Mouse (Mus musculus) heart, embryonic 16.5 days (tissue): ENCODE measurements around the gene Prr23a1. TPM values are rescaled to one million over a fixed set of nuclear protein-coding genes. Genes with fewer than 3 reads are reported as not detected.

Experiments
- ATAC-seq: fragments of 200-750 bp; cut with Nextera tagmentation; replicated peaks from 2 replicates; pipeline ENCODE4 v1.8.0; 2017; ENCODE audit warnings: moderate number of reproducible peaks; ENCODE audit not compliant: insufficient read depth, low FRiP score; ENCODE audit errors: extremely low read depth
- H3K27ac ChIP-seq: fragments of 300-500 bp; sonication (generic); 2 replicates; pipeline ENCODE4 v1.5.1; 2014; ENCODE audit warnings: mild to moderate bottlenecking, low read length, control low read depth, moderate library complexity
- H3K27me3 ChIP-seq: fragments of 300-500 bp; sonication (generic); 2 replicates; pipeline ENCODE4 v1.6.1; 2014; ENCODE audit warnings: low read length, mixed read lengths; ENCODE audit not compliant: control insufficient read depth, insufficient read depth
- H3K36me3 ChIP-seq: fragments of 300-500 bp; sonication (generic); 2 replicates; pipeline ENCODE4 v1.6.1; 2014; ENCODE audit not compliant: control insufficient read depth, insufficient read depth
- H3K4me1 ChIP-seq: fragments of 300-500 bp; sonication (generic); 2 replicates; pipeline ENCODE4 v1.6.1; 2014; ENCODE audit warnings: low read length, mixed read lengths; ENCODE audit not compliant: control insufficient read depth, insufficient read depth
- H3K4me2 ChIP-seq: fragments of 300-500 bp; sonication (generic); 2 replicates; pipeline ENCODE4 v1.6.1; 2014; ENCODE audit warnings: low read depth, mild to moderate bottlenecking, control low read depth, low read length
- H3K4me3 ChIP-seq: fragments of 300-500 bp; sonication (generic); 2 replicates; pipeline ENCODE4 v1.5.1; 2014; ENCODE audit warnings: mild to moderate bottlenecking, control low read depth, low read length
- H3K9ac ChIP-seq: fragments of 300-500 bp; sonication (generic); 2 replicates; pipeline ENCODE4 v1.6.1; 2014; ENCODE audit warnings: low read length, control low read depth
- H3K9me3 ChIP-seq: fragments of 300-500 bp; sonication (generic); replicated peaks from 2 replicates; pipeline ENCODE4 v1.6.1; 2016; ENCODE audit warnings: low read length; ENCODE audit not compliant: control insufficient read depth
- WGBS: fragments of 180-500 bp; shearing (Covaris S2); extraction: QIAGEN DNeasy Blood & Tissue Kit; methylation state at CpG from one replicate; pipeline ENCODE4 v1.1.7; 2014; 5-methylcytosine and 5-hydroxymethylcytosine counted together
- polyA plus RNA-seq: library from polyadenylated mRNA; unstranded; fragments of >200 nt; fragmentation: Nextera tagmentation; extraction: Ambion mirVana; gene quantifications from 2 replicates; pipeline ENCODE4 v1.2.1, GENCODE M21; 2015

Gene Prr23a1
- polyA plus RNA-seq, 1 experiment from 2014 or later, result not detected

DNA sequence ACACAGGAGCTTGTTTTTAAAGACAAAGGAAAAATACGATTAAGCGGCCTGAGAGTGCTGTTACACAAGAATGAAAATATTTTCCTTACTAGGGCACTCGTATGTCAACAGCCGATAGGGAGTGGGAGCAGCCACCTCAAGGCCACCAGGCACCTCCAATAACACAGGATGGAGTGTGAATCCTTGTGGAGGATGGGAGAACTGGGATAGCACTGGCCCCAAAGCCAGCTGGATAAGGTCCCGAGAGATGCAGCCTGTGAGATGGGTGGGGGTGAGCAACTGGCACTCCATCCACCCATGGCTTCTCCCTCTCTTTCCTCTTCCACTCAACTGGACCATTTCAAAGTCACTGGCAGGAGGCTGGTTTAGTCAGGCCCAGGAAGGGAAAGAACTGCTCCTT, 23.3 kb upstream of the Prr23a1 start:
- Histone ChIP-seq H3K27me3 (no peaks in the 10 kb centered on the region), H3K9me3 (peaks cover 3% of the 10 kb centered on the region; the same call in 1 of the 2 replicates), H3K4me3 (no peak overlapping the region), H3K9ac (no peak overlapping the region), H3K27ac (no peak overlapping the region), H3K4me1 (no peaks in the 10 kb centered on the region), H3K4me2 (no peak overlapping the region), H3K36me3 (no peaks in the 10 kb centered on the region)
- WGBS, result 66% methylated on average over 5 of the region's 5 CpGs
- no peak for ATAC-seq

DNA sequence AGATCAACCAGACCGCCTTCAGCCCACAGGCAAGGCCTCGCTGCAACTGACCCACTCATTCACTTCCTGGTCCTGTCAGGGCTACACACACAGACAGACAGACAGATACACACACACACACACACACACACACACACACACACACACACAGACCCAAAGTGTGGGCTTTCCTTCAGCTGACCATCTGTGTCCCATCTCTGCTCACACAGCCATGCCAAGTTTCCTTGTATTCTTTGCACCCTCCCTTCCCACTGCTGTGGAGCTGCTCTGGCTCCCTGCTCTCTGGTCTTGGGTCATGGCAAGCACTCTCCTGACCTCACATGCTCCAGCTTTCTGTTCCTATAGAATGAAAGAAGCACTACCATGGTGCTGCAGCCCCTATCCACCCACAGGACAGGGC, 22.8 kb upstream of the Prr23a1 start:
- Histone ChIP-seq H3K4me2 (no peak overlapping the region), H3K4me1 (no peaks in the 10 kb centered on the region), H3K27me3 (no peaks in the 10 kb centered on the region), H3K4me3 (no peak overlapping the region), H3K9ac (no peak overlapping the region), H3K27ac (no peak overlapping the region), H3K36me3 (no peaks in the 10 kb centered on the region), H3K9me3 (peaks cover 3% of the 10 kb centered on the region; the same call in 1 of the 2 replicates)
- WGBS, result 82% methylated on average over 2 of the region's 2 CpGs
- no peak; the same call in 1 of the 2 replicates for ATAC-seq

DNA sequence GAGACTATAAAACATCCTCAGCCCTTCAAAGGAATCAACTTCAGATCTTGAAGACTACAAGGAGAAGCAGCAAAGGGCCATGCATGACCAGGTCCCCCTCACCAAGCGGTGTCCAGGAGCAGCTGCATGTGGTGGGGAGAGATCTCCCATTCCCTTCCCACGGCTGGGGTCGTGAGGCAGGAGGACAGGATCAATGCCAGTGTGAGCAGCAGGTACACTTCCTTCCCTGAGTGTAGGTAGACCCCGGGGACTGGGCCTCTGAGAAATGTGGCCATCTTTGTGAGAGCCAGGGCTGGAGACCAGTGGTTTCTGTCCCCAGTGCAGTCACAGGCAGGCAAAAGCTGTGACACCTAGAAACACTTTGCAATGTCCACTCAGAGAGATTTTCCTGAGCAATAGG, 21.8 kb upstream of the Prr23a1 start:
- Histone ChIP-seq H3K27me3 (no peaks in the 10 kb centered on the region), H3K9me3 (peaks cover 3% of the 10 kb centered on the region; the same call in 1 of the 2 replicates), H3K4me3 (no peak overlapping the region), H3K36me3 (no peaks in the 10 kb centered on the region), H3K27ac (no peak overlapping the region), H3K4me2 (no peak overlapping the region), H3K9ac (no peak overlapping the region), H3K4me1 (no peaks in the 10 kb centered on the region)
- 79% methylated on average over 4 of the region's 4 CpGs for WGBS
- no peak for ATAC-seq

DNA sequence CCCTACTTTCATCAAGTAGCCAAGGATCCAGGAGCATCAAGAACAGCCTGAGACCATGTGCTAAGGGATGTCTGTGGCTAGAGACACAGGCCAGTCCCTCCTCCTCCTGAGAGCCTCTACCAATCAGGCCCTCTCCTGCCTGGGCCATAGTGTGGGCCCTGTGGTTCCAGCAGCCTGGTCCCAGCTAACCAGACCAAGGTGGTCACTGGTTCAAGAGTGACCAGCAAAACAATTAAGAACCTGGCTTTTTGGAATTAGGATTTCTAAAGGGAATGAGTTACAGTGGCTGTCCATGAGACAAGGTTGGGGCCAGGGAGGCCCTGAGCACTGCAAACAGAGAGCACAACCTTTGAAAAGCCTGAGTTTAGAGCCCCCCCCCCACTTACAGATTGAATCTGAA, 21.2 kb upstream of the Prr23a1 start:
- Histone ChIP-seq H3K4me2 (no peak overlapping the region), H3K4me1 (no peaks in the 10 kb centered on the region), H3K36me3 (no peaks in the 10 kb centered on the region), H3K9me3 (peaks cover 3% of the 10 kb centered on the region; the same call in 1 of the 2 replicates), H3K27me3 (no peaks in the 10 kb centered on the region), H3K27ac (no peak overlapping the region), H3K4me3 (no peak overlapping the region), H3K9ac (no peak overlapping the region)
- no peak for ATAC-seq

DNA sequence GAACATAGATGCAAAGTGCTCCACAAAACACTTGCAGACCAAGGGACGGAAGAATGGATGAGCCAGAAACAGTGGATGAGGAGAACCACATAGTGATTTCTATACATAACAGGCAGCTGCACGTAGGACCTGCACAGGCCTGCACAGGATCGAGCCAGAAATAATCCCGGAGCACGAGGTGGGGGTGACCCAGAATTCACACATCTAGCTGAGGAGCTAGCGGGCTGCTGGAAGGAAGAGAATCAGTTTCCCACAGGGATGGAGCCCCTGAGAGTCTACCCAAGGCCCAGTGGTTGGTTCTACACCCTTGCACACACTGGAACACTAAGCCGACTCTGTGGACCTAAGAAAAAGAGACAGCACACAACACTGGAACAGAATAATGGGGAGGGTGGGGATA, 18.5 kb upstream of the Prr23a1 start:
- 88% methylated on average over 7 of the region's 7 CpGs for WGBS
- Histone ChIP-seq H3K4me1 (no peaks in the 10 kb centered on the region), H3K36me3 (no peaks in the 10 kb centered on the region), H3K4me3 (no peak overlapping the region), H3K9ac (no peak overlapping the region), H3K4me2 (no peak overlapping the region), H3K27me3 (no peaks in the 10 kb centered on the region), H3K27ac (no peak overlapping the region), H3K9me3 (peaks cover 3% of the 10 kb centered on the region; the same call in 1 of the 2 replicates)
- no peak for ATAC-seq

DNA sequence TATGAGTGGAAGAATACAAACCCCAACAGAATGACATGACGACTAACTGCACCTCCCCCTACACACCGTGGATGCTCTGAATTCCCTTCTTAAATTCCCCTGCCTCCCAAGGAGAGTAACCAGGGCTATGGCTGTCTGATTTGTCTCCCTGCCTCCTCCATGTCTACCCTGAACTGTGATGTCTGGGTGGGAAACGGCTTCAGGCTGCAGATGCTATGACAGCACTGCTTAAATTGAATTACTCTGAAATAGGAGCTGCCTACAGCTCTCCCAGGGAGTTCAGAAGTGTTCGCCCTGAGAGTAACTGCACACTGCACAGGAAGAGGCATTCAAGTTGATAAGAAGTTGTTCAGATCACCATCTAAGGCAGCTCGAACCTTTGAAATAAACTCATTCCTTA, 12.8 kb upstream of the Prr23a1 start:
- Histone ChIP-seq H3K4me2 (no peak overlapping the region), H3K9me3 (no peaks in the 10 kb centered on the region), H3K9ac (no peak overlapping the region), H3K27ac (no peak overlapping the region), H3K4me1 (no peaks in the 10 kb centered on the region), H3K4me3 (no peak overlapping the region), H3K27me3 (no peaks in the 10 kb centered on the region), H3K36me3 (no peaks in the 10 kb centered on the region)
- ATAC-seq, result no peak
- 31% methylated on average over 5 of the region's 5 CpGs for WGBS

DNA sequence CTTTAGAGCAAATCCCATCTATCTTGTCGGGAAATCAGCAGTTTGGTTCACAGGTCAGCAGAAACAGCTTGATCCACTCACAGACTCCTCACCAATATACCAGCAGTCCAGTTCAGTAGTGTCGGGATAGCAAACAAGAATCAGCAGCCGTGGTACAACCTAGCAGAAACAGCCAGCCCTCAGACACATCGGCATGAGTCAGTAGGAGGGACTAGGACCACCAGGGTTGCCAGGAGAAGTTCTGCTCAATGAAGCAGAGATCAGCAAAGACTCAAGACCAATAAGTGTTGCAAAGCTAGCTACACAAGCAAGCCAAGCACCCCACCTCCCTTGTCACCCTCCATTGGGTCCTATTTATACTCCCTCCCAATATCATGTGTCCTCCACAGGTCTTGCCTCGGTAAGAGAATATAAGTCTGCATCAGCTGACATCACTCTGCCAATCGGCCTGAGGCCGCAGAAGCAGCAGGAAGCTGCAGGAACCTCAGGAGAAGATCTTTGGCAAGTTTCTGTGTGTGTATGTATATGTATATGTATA, 4.7 kb upstream of the Prr23a1 start:
- 75% methylated on average over 7 of the region's 7 CpGs for WGBS
- H3K4me3 ChIP-seq, result no peak overlapping the region

DNA sequence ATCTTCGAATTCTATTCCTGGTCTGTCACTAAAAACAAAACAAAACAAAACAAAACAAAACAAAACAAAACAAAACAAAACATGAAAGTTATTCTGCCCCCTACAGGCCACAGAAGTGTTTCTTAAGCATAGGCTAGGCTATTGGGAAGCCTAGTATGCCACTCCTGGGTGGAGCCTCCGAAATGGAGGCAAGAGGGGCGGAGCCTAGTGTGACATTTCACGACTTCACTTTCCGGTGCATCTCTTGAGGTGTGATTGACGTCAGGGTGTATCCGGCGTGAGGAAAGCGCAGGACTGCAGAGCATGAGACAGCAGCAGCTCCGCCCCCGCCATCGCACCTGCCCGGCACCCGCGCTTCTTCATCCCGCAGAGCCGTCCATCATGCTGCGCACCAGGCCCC, 13.9 kb downstream of the Prr23a1 start, which contains the start of gene Prr23a2:
Prr23a2 (plus strand) TSS at position 285 of the 400 bp plus-strand sequence.
- H3K4me2 ChIP-seq, result no peak within 1 kb of the TSS
- no peak within 1 kb of the TSS for H3K9ac ChIP-seq
- H3K4me3 ChIP-seq, result no peak within 1 kb of the TSS
- no peak for ATAC-seq
- H3K27ac ChIP-seq, result no peak within 1 kb of the TSS
- H3K36me3 ChIP-seq, result no peaks in the 10 kb centered on the region
- no peaks in the 10 kb centered on the region for H3K27me3 ChIP-seq
- 62% methylated on average over 18 of the region's 18 CpGs for WGBS
- H3K9me3 ChIP-seq, result no peaks in the 10 kb centered on the region
- H3K4me1 ChIP-seq, result no peaks in the 10 kb centered on the region

More for the DNA sequence above, 4.7 kb upstream of the Prr23a1 start:
- Histone ChIP-seq H3K9ac (no peak overlapping the region), H3K9me3 (no peaks in the 10 kb centered on the region), H3K4me2 (no peak overlapping the region), H3K4me1 (no peaks in the 10 kb centered on the region), H3K27me3 (0 out of 2 replicates have a peak, but pooled peaks cover 2% of the 10 kb centered on the region), H3K36me3 (no peaks in the 10 kb centered on the region), H3K27ac (no peak overlapping the region)
- no peak for ATAC-seq

DNA sequence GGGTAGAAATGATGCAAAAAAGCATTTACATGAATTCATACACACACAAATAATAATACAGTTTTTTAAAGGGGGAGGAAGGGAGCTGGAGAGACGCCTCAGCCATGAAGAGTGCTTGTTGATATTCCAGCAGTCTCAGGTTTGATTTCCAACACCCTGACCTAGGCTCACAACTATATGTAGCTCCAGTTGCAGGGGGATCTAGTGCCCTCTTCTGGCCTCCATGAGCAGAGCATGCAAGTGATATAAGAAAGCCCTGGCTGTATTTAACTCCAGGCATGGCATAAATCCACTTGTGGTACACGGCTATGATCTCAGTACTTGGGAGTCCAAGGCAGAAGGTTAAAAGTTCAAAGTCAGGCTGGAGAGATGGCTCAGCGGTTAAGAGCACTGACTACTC, 21.2 kb downstream of the Prr23a1 start:
- no peak overlapping the region for H3K9ac ChIP-seq
- no peaks in the 10 kb centered on the region for H3K9me3 ChIP-seq
- 66% methylated on average over 3 of the region's 3 CpGs for WGBS
- H3K36me3 ChIP-seq, result no peaks in the 10 kb centered on the region
- no peak overlapping the region for H3K4me3 ChIP-seq
- H3K27ac ChIP-seq, result no peak overlapping the region
- H3K4me2 ChIP-seq, result no peak overlapping the region
- H3K27me3 ChIP-seq, result peaks cover 10% of the 10 kb centered on the region
- ATAC-seq, result no peak
- no peaks in the 10 kb centered on the region for H3K4me1 ChIP-seq
